Mouse (Mus musculus) MEL (cell line): ENCODE measurements around the gene Polr3f. TPM values are rescaled to one million over a fixed set of nuclear protein-coding genes. Genes with fewer than 3 reads are reported as not detected.

ENCODE experiments used
- DNase-seq: peaks from one replicate; pipeline ENCODE4 v3.0.0; 2011; ENCODE audit warnings: low read depth, low spot score
- H3K27ac ChIP-seq: 2 replicates; pipeline ENCODE4 v1.5.1; 2012; ENCODE audit warnings: low read depth, mild to moderate bottlenecking, control low read depth, low read length, moderate library complexity; ENCODE audit not compliant: control insufficient read depth
- H3K27me3 ChIP-seq, 2 experiments: fragments of 150-350 bp in 1 of 2; sonication (generic) in 1 of 2; 2 replicates each; pipeline ENCODE4 v1.6.1; 2012; ENCODE audit warnings: low read length in 2 of 2, mild to moderate bottlenecking in 2 of 2, improper control_type of control experiment in 1 of 2, moderate library complexity in 1 of 2; ENCODE audit not compliant: insufficient read depth in 2 of 2, control insufficient read depth in 1 of 2
- H3K36me3 ChIP-seq, 2 experiments: 2 replicates each; pipeline ENCODE4 v1.6.1; 2012 to 2014; ENCODE audit warnings: low read length in 2 of 2, improper control_type of control experiment in 1 of 2, inconsistent platforms in 1 of 2, mild to moderate bottlenecking in 1 of 2; ENCODE audit not compliant: insufficient read depth in 2 of 2, control insufficient read depth in 1 of 2
- H3K4me1 ChIP-seq, 2 experiments: fragments of 150-350 bp in 1 of 2; sonication (generic) in 1 of 2; 2 replicates each; pipeline ENCODE4 v1.6.1; 2012; ENCODE audit warnings: low read length in 2 of 2, improper control_type of control experiment in 1 of 2, mild to moderate bottlenecking in 1 of 2; ENCODE audit not compliant: insufficient read depth in 2 of 2, control insufficient read depth in 1 of 2
- H3K4me3 ChIP-seq, 2 experiments: fragments of 150-350 bp in 1 of 2; sonication (generic) in 1 of 2; 2 replicates each; pipeline ENCODE4 v1.5.1; 2012; ENCODE audit warnings: low read depth in 2 of 2, low read length in 2 of 2, mild to moderate bottlenecking in 2 of 2, moderate library complexity in 2 of 2, control low read depth in 1 of 2, improper control_type of control experiment in 1 of 2; ENCODE audit not compliant: control insufficient read depth in 1 of 2, insufficient read depth in 1 of 2
- H3K79me2 ChIP-seq: 2 replicates; pipeline ENCODE4 v1.6.1; 2012; ENCODE audit warnings: mild to moderate bottlenecking, low read length, moderate library complexity; ENCODE audit not compliant: control insufficient read depth, poor library complexity, insufficient read depth
- H3K9ac ChIP-seq: 2 replicates; pipeline ENCODE4 v1.6.1; 2012; ENCODE audit warnings: low read depth, mild to moderate bottlenecking, control low read depth, low read length, moderate library complexity; ENCODE audit not compliant: control insufficient read depth, poor library complexity, severe bottlenecking
- H3K9me3 ChIP-seq: fragments of 150-350 bp; sonication (generic); replicated peaks from 2 replicates; pipeline ENCODE4 v1.6.1; 2012; ENCODE audit warnings: mild to moderate bottlenecking, low read length, improper control_type of control experiment, moderate library complexity; ENCODE audit not compliant: insufficient read depth
- BHLHE40 ChIP-seq: IDR thresholded peaks from 2 replicates; pipeline ENCODE4 v1.6.1; 2012; ENCODE audit warnings: low read depth, mild to moderate bottlenecking, inconsistent platforms, low read length, improper control_type of control experiment, borderline replicate concordance
- CHD1 ChIP-seq: IDR thresholded peaks from 2 replicates; pipeline ENCODE4 v1.6.1; 2012; ENCODE audit warnings: low read depth, mild to moderate bottlenecking, inconsistent platforms, low read length, improper control_type of control experiment
- CTCF ChIP-seq, 3 experiments: IDR thresholded peaks in 2 of 3; conservative IDR thresholded peaks in 1 of 3; 2 replicates each; pipeline ENCODE4 v1.5.1; 2011 to 2012; ENCODE audit warnings: low read length in 3 of 3, low read depth in 2 of 3, mild to moderate bottlenecking in 2 of 3, improper control_type of control experiment in 1 of 3, inconsistent platforms in 1 of 3, mixed read lengths in 1 of 3, moderate library complexity in 1 of 3; ENCODE audit not compliant: control insufficient read depth in 1 of 3, insufficient read depth in 1 of 3, poor library complexity in 1 of 3, severe bottlenecking in 1 of 3
- E2F4 ChIP-seq: IDR thresholded peaks from 2 replicates; pipeline ENCODE4 v1.6.1; 2011; ENCODE audit warnings: low read depth, low read length, improper control_type of control experiment, borderline replicate concordance
- ELF1 ChIP-seq: IDR thresholded peaks from 2 replicates; pipeline ENCODE4 v1.6.1; 2014; ENCODE audit warnings: low read depth, mild to moderate bottlenecking, inconsistent platforms, low read length, improper control_type of control experiment, moderate library complexity
- EP300 ChIP-seq, 2 experiments: IDR thresholded peaks; 2 replicates each; pipeline ENCODE4 v1.6.1; 2011; ENCODE audit warnings: improper control_type of control experiment in 2 of 2, low read length in 2 of 2, low read depth in 1 of 2, mild to moderate bottlenecking in 1 of 2
- ETS1 ChIP-seq: IDR thresholded peaks from 2 replicates; pipeline ENCODE4 v1.6.1; 2012; ENCODE audit warnings: low read depth, mild to moderate bottlenecking, inconsistent platforms, low read length, improper control_type of control experiment, moderate library complexity
- GATA1 ChIP-seq: IDR thresholded peaks from 2 replicates; pipeline ENCODE4 v1.6.1; 2011; ENCODE audit warnings: low read depth, low read length, improper control_type of control experiment
- HCFC1 ChIP-seq: IDR thresholded peaks from 2 replicates; pipeline ENCODE4 v1.6.1; 2012; ENCODE audit warnings: low read depth, mild to moderate bottlenecking, inconsistent platforms, low read length, improper control_type of control experiment, moderate library complexity
- JUND ChIP-seq: IDR thresholded peaks from 2 replicates; pipeline ENCODE4 v1.6.1; 2011; ENCODE audit warnings: low read depth, mild to moderate bottlenecking, improper control_type of control experiment, low read length
- KAT2A ChIP-seq: conservative IDR thresholded peaks from 2 replicates; pipeline ENCODE4 v1.6.1; 2012; ENCODE audit warnings: low read depth, low read length, improper control_type of control experiment, inconsistent platforms
- MAFK ChIP-seq: IDR thresholded peaks from 2 replicates; pipeline ENCODE4 v1.6.1; 2011; ENCODE audit warnings: low read depth, mild to moderate bottlenecking, low read length, improper control_type of control experiment, borderline replicate concordance
- MAX ChIP-seq: IDR thresholded peaks from 2 replicates; pipeline ENCODE4 v1.6.1; 2011; ENCODE audit warnings: low read length, improper control_type of control experiment
- MAZ ChIP-seq: IDR thresholded peaks from 2 replicates; pipeline ENCODE4 v1.6.1; 2012; ENCODE audit warnings: low read depth, mild to moderate bottlenecking, inconsistent platforms, low read length, improper control_type of control experiment
- MEF2A ChIP-seq: IDR thresholded peaks from 2 replicates; pipeline ENCODE4 v1.6.1; 2014; ENCODE audit warnings: low read depth, mild to moderate bottlenecking, inconsistent platforms, low read length, improper control_type of control experiment; ENCODE audit not compliant: poor library complexity, insufficient replicate concordance, severe bottlenecking; ENCODE audit errors: extremely low read depth
- MXI1 ChIP-seq: IDR thresholded peaks from 2 replicates; pipeline ENCODE4 v1.6.1; 2011; ENCODE audit warnings: mild to moderate bottlenecking, low read depth, low read length, improper control_type of control experiment
- MYB ChIP-seq: IDR thresholded peaks from 2 replicates; pipeline ENCODE4 v1.6.1; 2011; ENCODE audit warnings: mild to moderate bottlenecking, low read depth, low read length, improper control_type of control experiment
- MYC ChIP-seq: IDR thresholded peaks from 2 replicates; pipeline ENCODE4 v1.6.1; 2011; ENCODE audit warnings: low read depth, mild to moderate bottlenecking, low read length, improper control_type of control experiment, moderate library complexity
- NELFE ChIP-seq: IDR thresholded peaks from 2 replicates; pipeline ENCODE4 v1.6.1; 2011; ENCODE audit warnings: low read depth, low read length, improper control_type of control experiment
- NRF1 ChIP-seq: IDR thresholded peaks from 2 replicates; pipeline ENCODE4 v1.6.1; 2014; ENCODE audit warnings: low read depth, mild to moderate bottlenecking, inconsistent platforms, low read length, improper control_type of control experiment, moderate library complexity; ENCODE audit not compliant: poor library complexity, insufficient read depth, severe bottlenecking
- POLR2A ChIP-seq, 2 experiments: IDR thresholded peaks; 2 replicates each; pipeline ENCODE4 v1.6.1; 2011 to 2012; ENCODE audit warnings: low read length in 2 of 2, mild to moderate bottlenecking in 2 of 2, control low read depth in 1 of 2, improper control_type of control experiment in 1 of 2, low read depth in 1 of 2, moderate library complexity in 1 of 2; ENCODE audit not compliant: control insufficient read depth in 1 of 2, insufficient read depth in 1 of 2, poor library complexity in 1 of 2
- POLR2AphosphoS2 ChIP-seq: IDR thresholded peaks from 2 replicates; pipeline ENCODE4 v1.6.1; 2011; ENCODE audit warnings: low read length, improper control_type of control experiment
- RAD21 ChIP-seq: IDR thresholded peaks from 2 replicates; pipeline ENCODE4 v1.6.1; 2011; ENCODE audit warnings: mild to moderate bottlenecking, low read depth, low read length, improper control_type of control experiment
- RCOR1 ChIP-seq: IDR thresholded peaks from 2 replicates; pipeline ENCODE4 v1.6.1; 2012; ENCODE audit warnings: low read depth, mild to moderate bottlenecking, inconsistent platforms, low read length, improper control_type of control experiment
- SIN3A ChIP-seq: IDR thresholded peaks from 2 replicates; pipeline ENCODE4 v1.6.1; 2012; ENCODE audit warnings: low read length, improper control_type of control experiment, inconsistent platforms
- SMC3 ChIP-seq: IDR thresholded peaks from 2 replicates; pipeline ENCODE4 v1.6.1; 2011; ENCODE audit warnings: low read depth, low read length, improper control_type of control experiment
- TAL1 ChIP-seq: IDR thresholded peaks from 2 replicates; pipeline ENCODE4 v1.6.1; 2012; ENCODE audit warnings: mild to moderate bottlenecking, inconsistent platforms, low read length, moderate library complexity, mixed read lengths
- TBP ChIP-seq: IDR thresholded peaks from 2 replicates; pipeline ENCODE4 v1.8.0; 2011; ENCODE audit warnings: low read depth, low read length, improper control_type of control experiment
- TCF12 ChIP-seq: IDR thresholded peaks from 2 replicates; pipeline ENCODE4 v1.6.1; 2014; ENCODE audit warnings: low read depth, mild to moderate bottlenecking, inconsistent platforms, low read length, improper control_type of control experiment, moderate library complexity
- UBTF ChIP-seq: IDR thresholded peaks from 2 replicates; pipeline ENCODE4 v1.6.1; 2012; ENCODE audit warnings: low read depth, mild to moderate bottlenecking, inconsistent platforms, low read length, improper control_type of control experiment, moderate library complexity, borderline replicate concordance; ENCODE audit not compliant: insufficient read depth
- USF2 ChIP-seq, 2 experiments: IDR thresholded peaks; 2 replicates each; pipeline ENCODE4 v1.6.1; 2011 to 2012; ENCODE audit warnings: improper control_type of control experiment in 2 of 2, low read length in 2 of 2, borderline replicate concordance in 1 of 2, inconsistent platforms in 1 of 2, low read depth in 1 of 2, mild to moderate bottlenecking in 1 of 2; ENCODE audit not compliant: insufficient read depth in 1 of 2
- ZC3H11A ChIP-seq: IDR thresholded peaks from 2 replicates; pipeline ENCODE4 v1.6.1; 2012; ENCODE audit warnings: low read depth, mild to moderate bottlenecking, inconsistent platforms, low read length, improper control_type of control experiment
- ZKSCAN1 ChIP-seq: IDR thresholded peaks from 2 replicates; pipeline ENCODE4 v1.6.1; 2012; ENCODE audit warnings: low read depth, mild to moderate bottlenecking, inconsistent platforms, low read length, improper control_type of control experiment, moderate library complexity
- ZMIZ1 ChIP-seq: IDR thresholded peaks from 2 replicates; pipeline ENCODE4 v1.6.1; 2012; ENCODE audit warnings: low read depth, mild to moderate bottlenecking, inconsistent platforms, low read length, improper control_type of control experiment, moderate library complexity
- ZNF384 ChIP-seq: IDR thresholded peaks from 2 replicates; pipeline ENCODE4 v1.6.1; 2012; ENCODE audit warnings: low read depth, mild to moderate bottlenecking, inconsistent platforms, low read length, improper control_type of control experiment
- polyA plus RNA-seq, 2 experiments: library from polyadenylated mRNA; stranded (reverse) in 1 of 2; unstranded in 1 of 2; fragments of >175 nt in 1 of 2; fragments of >200 nt in 1 of 2; gene quantifications; 2 replicates each; pipeline versions ENCODE4 v1.2.1 to v1.2.4; 2012; ENCODE audit warnings: low replicate concordance in 2 of 2, low read depth in 1 of 2; ENCODE audit not compliant: insufficient read length in 2 of 2, insufficient read depth in 1 of 2, missing spikeins in 1 of 2
- total RNA-seq: library from RNA; depleted of rRNA; stranded (reverse); fragments of 300-350 nt; gene quantifications from 2 replicates; pipeline ENCODE4 v1.2.3, GENCODE M21; 2012

Gene Polr3f
- total and polyA plus RNA-seq, 3 experiments = 17.9 to 27.3 TPM; not detected in 1

DNA sequence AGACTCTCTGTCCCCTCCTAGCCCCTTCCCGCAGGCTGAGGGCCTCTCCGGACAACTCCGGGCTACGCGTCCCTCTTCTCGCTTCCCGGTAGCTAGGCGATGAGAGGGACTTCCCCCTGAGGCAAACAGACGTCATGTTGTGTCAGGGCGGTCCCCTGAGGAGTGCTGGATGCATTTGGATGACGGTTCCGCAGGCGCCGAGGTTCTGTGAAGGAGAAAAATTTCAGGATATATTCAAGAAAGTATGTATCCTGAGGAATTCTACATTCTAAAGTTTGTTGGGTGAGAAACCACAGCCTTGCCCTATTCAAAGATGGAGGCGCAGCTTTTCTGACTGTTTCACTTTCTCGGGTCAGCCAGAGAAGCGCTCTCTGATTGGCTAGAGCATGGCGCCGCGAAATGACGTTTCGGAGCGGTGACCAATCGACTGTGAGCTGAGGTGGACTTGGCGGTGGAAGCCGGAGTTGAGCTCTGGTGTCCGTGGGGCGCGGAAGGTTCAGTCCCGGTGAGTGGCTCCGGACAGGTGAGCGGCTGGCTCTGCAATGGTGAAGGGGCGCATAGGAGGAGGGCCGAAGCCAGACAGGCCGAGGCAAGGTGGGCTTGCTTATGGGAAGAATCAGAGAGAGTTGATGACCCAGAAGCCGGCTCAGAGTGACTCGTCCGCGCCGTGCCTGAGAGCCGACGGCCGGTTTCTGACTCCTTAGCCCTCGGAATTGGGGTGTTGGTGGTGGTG is 28.5 kb downstream of the Polr3f start, which contains the start of gene Sec23b:
Gene Sec23b, plus strand, starts transcription at position 410 of the 733 bp plus-strand sequence.
- H3K4me1 ChIP-seq = peaks cover 0 to 3% of the 10 kb centered on the region in 2 experiments; a peak in 2 of 4 replicates
- H3K4me3 ChIP-seq = peak within 1 kb of the TSS; percentile 93 to 96
- no peaks in the 10 kb centered on the region for H3K9me3 ChIP-seq
- DNase-seq = peak; percentile 98
- H3K79me2 ChIP-seq = peaks cover 13% of the 10 kb centered on the region
- TF ChIP-seq MAX = peak; percentile 45; the same call in 1 of the 2 replicates
- TF ChIP-seq USF2 (IDR thresholded peaks at IDR 0.05; ENCODE audit: borderline replicate concordance in 1 of 2, insufficient read depth in 1 of 2, low read depth in 1 of 2, low read length in 2 of 2) = no peak
- peak; percentile 91 for TF ChIP-seq HCFC1
- peak; percentile 77 to 78 for TF ChIP-seq POLR2A (IDR thresholded peaks at IDR 0.05; ENCODE audit: control insufficient read depth in 1 of 2, insufficient read depth in 1 of 2, low read depth in 1 of 2, low read length in 2 of 2, poor library complexity in 1 of 2)
- TF ChIP-seq BHLHE40 = no peak
- peak; percentile 71 for TF ChIP-seq SIN3A
- no peak for TF ChIP-seq MAFK
- TF ChIP-seq ZKSCAN1 = no peak
- no peak for TF ChIP-seq GATA1
- peak; percentile 58 for TF ChIP-seq NELFE
- TF ChIP-seq KAT2A = peak; percentile 61; the same call in 1 of the 2 replicates
- peak; percentile 70 for TF ChIP-seq TBP
- TF ChIP-seq JUND = no peak
- TF ChIP-seq NRF1 = no peak
- TF ChIP-seq E2F4 = 0 out of 2 replicates have a peak, but pooled peaks have one; percentile 19
- no peak for TF ChIP-seq TCF12
- TF ChIP-seq MYB = no peak
- TF ChIP-seq POLR2AphosphoS2 = 0 out of 2 replicates have a peak, but pooled peaks have one; percentile 6
- no peak for TF ChIP-seq TAL1
- TF ChIP-seq MAZ = 0 out of 2 replicates have a peak, but pooled peaks have one; percentile 46
- peak; percentile 79 for TF ChIP-seq MXI1
- peak; percentile 53; the same call in 1 of the 2 replicates for TF ChIP-seq ELF1
- TF ChIP-seq MEF2A = no peak
- TF ChIP-seq RAD21 = no peak
- TF ChIP-seq EP300 (IDR thresholded peaks at IDR 0.05; ENCODE audit: low read depth in 1 of 2, low read length in 2 of 2) = no peak
- TF ChIP-seq MYC = no peak
- TF ChIP-seq ZC3H11A = no peak
- TF ChIP-seq CHD1 = no peak
- no peak for TF ChIP-seq UBTF
- peak; percentile 65; the same call in 1 of the 2 replicates for TF ChIP-seq ZMIZ1
- no peak for TF ChIP-seq SMC3
- TF ChIP-seq RCOR1 = no peak
- TF ChIP-seq CTCF (IDR thresholded peaks at IDR 0.05 in 2 of 3, conservative IDR thresholded peaks at IDR 0.05 in 1 of 3; ENCODE audit: control insufficient read depth in 1 of 3, insufficient read depth in 1 of 3, low read depth in 2 of 3, low read length in 3 of 3, poor library complexity in 1 of 3, severe bottlenecking in 1 of 3) = no peak
- TF ChIP-seq ETS1 = peak; percentile 18; the same call in 1 of the 2 replicates
- TF ChIP-seq ZNF384 = no peak
- peaks cover 2 to 6% of the 10 kb centered on the region in 2 experiments; a peak in 3 of 4 replicates for H3K36me3 ChIP-seq
- H3K9ac ChIP-seq = peak within 1 kb of the TSS; percentile 89
- H3K27ac ChIP-seq = peak within 1 kb of the TSS; percentile 88
- no peaks in the 10 kb centered on the region for H3K27me3 ChIP-seq
